Mouse (Mus musculus): ENCODE data around the gene Tomm5. TPM values are rescaled to one million over a fixed set of nuclear protein-coding genes. Genes with fewer than 3 reads are reported as not detected.
"Not testable (repeated sequence)": the region's sequence is repeated elsewhere in the genome, so short reads cannot be mapped to it uniquely, and the experiment has no call there.

The Tomm5 gene
- total RNA-seq, 2 experiments from 2014 or later, result 28.4 to 42.7 TPM

GRCm38 (mm10) chr4:45072261-45072973 is 35.5 kb downstream of the Tomm5 start:
- ATAC-seq (replicated peaks; ENCODE audit: low FRiP score, poor library complexity, severe bottlenecking), result no peak

- no peak for ATAC-seq (replicated peaks; ENCODE audit: low FRiP score, poor library complexity, severe bottlenecking)
Observed at GRCm38 (mm10) chr4:45067742-45068141, 40.2 kb downstream of the Tomm5 start.

GRCm38 (mm10) chr4:45066036-45066730 is 41.7 kb downstream of the Tomm5 start:
- no peak for ATAC-seq (replicated peaks; ENCODE audit: low FRiP score, poor library complexity, severe bottlenecking)

GRCm38 (mm10) chr4:45064577-45064976 is 43.3 kb downstream of the Tomm5 start:
- ATAC-seq (replicated peaks; ENCODE audit: low FRiP score, poor library complexity, severe bottlenecking), result no peak

- ATAC-seq (replicated peaks; ENCODE audit: low FRiP score, poor library complexity, severe bottlenecking), result not testable (repeated sequence)
Observed at GRCm38 (mm10) chr4:45063836-45064235, 44.1 kb downstream of the Tomm5 start.

GRCm38 (mm10) chr4:45055451-45055850 is 52.5 kb downstream of the Tomm5 start:
- no peak for ATAC-seq (replicated peaks; ENCODE audit: low FRiP score, poor library complexity, severe bottlenecking)

Other genes with a start within 250 kb of the Tomm5 start
- 4.2 and 8.4 TPM in 2 replicates for gene Grhpr, start 126.7 kb downstream of the Tomm5 start, total RNA-seq (2015; ENCODE audit: low replicate concordance)
- gene Grhpr, start 126.7 kb downstream of the Tomm5 start, total RNA-seq (2017; ENCODE audit: low replicate concordance), result 1.4 and 6.0 TPM in 2 replicates
- gene Zbtb5, start 95.7 kb downstream of the Tomm5 start, total RNA-seq (2015; ENCODE audit: low replicate concordance), result 7.5 and 7.7 TPM in 2 replicates
- gene Zbtb5, start 95.7 kb downstream of the Tomm5 start, total RNA-seq (2017; ENCODE audit: low replicate concordance), result 9.4 and 10.0 TPM in 2 replicates
- gene Polr1e, start 89.5 kb downstream of the Tomm5 start, total RNA-seq (2015; ENCODE audit: low replicate concordance), result 10.4 and 17.9 TPM in 2 replicates
- 8.1 and 9.8 TPM in 2 replicates for gene Polr1e, start 89.5 kb downstream of the Tomm5 start, total RNA-seq (2017; ENCODE audit: low replicate concordance)
- gene Fbxo10, start 23.5 kb downstream of the Tomm5 start, total RNA-seq (2015; ENCODE audit: low replicate concordance), result 2.1 and 7.1 TPM in 2 replicates
- 4.0 and 5.5 TPM in 2 replicates for gene Fbxo10, start 23.5 kb downstream of the Tomm5 start, total RNA-seq (2017; ENCODE audit: low replicate concordance)
- gene Frmpd1, start 76.8 kb upstream of the Tomm5 start, total RNA-seq (2015; ENCODE audit: low replicate concordance), result not detected in 2 replicates
- gene Frmpd1, start 76.8 kb upstream of the Tomm5 start, total RNA-seq (2017; ENCODE audit: low replicate concordance), result not detected in 2 replicates
- gene Trmt10b, start 189.0 kb upstream of the Tomm5 start, total RNA-seq (2015; ENCODE audit: low replicate concordance), result 9.0 and 10.7 TPM in 2 replicates
- 3.6 and 5.7 TPM in 2 replicates for gene Trmt10b, start 189.0 kb upstream of the Tomm5 start, total RNA-seq (2017; ENCODE audit: low replicate concordance)
- 19.0 and 30.4 TPM in 2 replicates for gene Dcaf10, start 234.0 kb upstream of the Tomm5 start, total RNA-seq (2015; ENCODE audit: low replicate concordance)
- gene Dcaf10, start 234.0 kb upstream of the Tomm5 start, total RNA-seq (2017; ENCODE audit: low replicate concordance), result 23.7 and 32.5 TPM in 2 replicates
- 20.8 and 33.9 TPM in 2 replicates for gene Exosc3, start 234.6 kb upstream of the Tomm5 start, total RNA-seq (2015; ENCODE audit: low replicate concordance)
- gene Exosc3, start 234.6 kb upstream of the Tomm5 start, total RNA-seq (2017; ENCODE audit: low replicate concordance), result 25.5 and 37.5 TPM in 2 replicates

All from erythroblast, adult 5-6 weeks (primary cell).